Mouse (Mus musculus) spleen, adult 2 months (tissue): Measurements from ENCODE around the gene Cyb5rl. TPM values are rescaled to one million over a fixed set of nuclear protein-coding genes. Genes with fewer than 3 reads are reported as not detected.
"Not testable (repeated sequence)": the region's sequence is repeated elsewhere in the genome, so short reads cannot be mapped to it uniquely, and the experiment has no call there.

Experiments used
- DNase-seq, 2 experiments: peaks; one replicate each; pipeline versions ENCODE4 v3.0.0 to v3.0.0-alpha.2; 2012 to 2021; ENCODE audit warnings: low spot score in 2 of 2, low read depth in 1 of 2
- H3K27ac ChIP-seq: fragments of 200-500 bp; 2 replicates; pipeline ENCODE4 v1.5.1; 2012; ENCODE audit warnings: low read length, inconsistent platforms; ENCODE audit not compliant: insufficient read depth
- H3K27me3 ChIP-seq: fragments of 200-500 bp; 2 replicates; pipeline ENCODE4 v1.6.1; 2012; ENCODE audit warnings: mild to moderate bottlenecking, moderate library complexity, low read length, inconsistent platforms; ENCODE audit not compliant: control insufficient read depth, insufficient read depth
- H3K36me3 ChIP-seq: fragments of 200-500 bp; 2 replicates; pipeline ENCODE4 v1.6.1; 2012; ENCODE audit warnings: mild to moderate bottlenecking, low read length, inconsistent platforms; ENCODE audit not compliant: control insufficient read depth, insufficient read depth
- H3K4me1 ChIP-seq: fragments of 200-500 bp; 2 replicates; pipeline ENCODE4 v1.6.1; 2011; ENCODE audit warnings: inconsistent platforms; ENCODE audit not compliant: control insufficient read depth, insufficient read depth, insufficient read length
- H3K4me3 ChIP-seq: fragments of 200-500 bp; 2 replicates; pipeline ENCODE4 v1.5.1; 2011; ENCODE audit warnings: mild to moderate bottlenecking, inconsistent platforms; ENCODE audit not compliant: insufficient read depth, insufficient read length; ENCODE audit errors: extremely low read depth
- CTCF ChIP-seq: fragments of 200-500 bp; IDR thresholded peaks from 2 replicates; pipeline ENCODE4 v1.5.1; 2011; ENCODE audit warnings: mild to moderate bottlenecking, inconsistent platforms; ENCODE audit not compliant: insufficient read depth, insufficient read length, insufficient replicate concordance; ENCODE audit errors: extremely low read depth
- POLR2A ChIP-seq: fragments of 200-500 bp; IDR thresholded peaks from 2 replicates; pipeline ENCODE4 v1.6.1; 2011; ENCODE audit warnings: low read depth, low read length, inconsistent platforms
- WGBS: fragments of 180-500 bp; shearing (Covaris S2); methylation state at CpG from one replicate; pipeline ENCODE4 v1.1.7; 2018; 5-methylcytosine and 5-hydroxymethylcytosine counted together
- polyA plus RNA-seq: library from polyadenylated mRNA; depleted of rRNA; stranded (reverse); fragments of >200 nt; gene quantifications from 2 replicates; pipeline ENCODE4 v1.2.3, GENCODE M21; 2012

Cyb5rl gene
- polyA plus RNA-seq, 1 experiment, result 7.5 TPM

GRCm38 (mm10) chr4:107106777-107107176, 40.0 kb downstream of the Cyb5rl start:
- 88% methylated on average over 16 of the region's 16 CpGs for WGBS

GRCm38 (mm10) chr4:107108291-107108731, 41.5 kb downstream of the Cyb5rl start:
- 75% methylated on average over 13 of the region's 13 CpGs for WGBS
- H3K27me3 ChIP-seq, result no peaks in the 10 kb centered on the region
- H3K36me3 ChIP-seq, result no peaks in the 10 kb centered on the region
- DNase-seq, result no peak
- TF ChIP-seq CTCF, result no peak
- no peak for TF ChIP-seq POLR2A
- H3K4me1 ChIP-seq, result no peaks in the 10 kb centered on the region
- no peak overlapping the region for H3K27ac ChIP-seq
- H3K4me3 ChIP-seq, result no peak overlapping the region

More at GRCm38 (mm10) chr4:107106777-107107176, 40.0 kb downstream of the Cyb5rl start:
- TF ChIP-seq CTCF, result no peak
- no peak for TF ChIP-seq POLR2A
- H3K4me3 ChIP-seq, result no peak overlapping the region
- DNase-seq, result no peak
- H3K27ac ChIP-seq, result no peak overlapping the region
- H3K36me3 ChIP-seq, result no peaks in the 10 kb centered on the region
- no peaks in the 10 kb centered on the region for H3K27me3 ChIP-seq
- no peaks in the 10 kb centered on the region for H3K4me1 ChIP-seq

- whole genome bisulfite sequencing, result 95% methylated on average over 6 of the region's 6 CpGs
- H3K4me1 ChIP-seq, DNase-seq, H3K4me3 ChIP-seq, H3K27ac ChIP-seq, H3K27me3 ChIP-seq, H3K36me3 ChIP-seq: not testable (repeated sequence)
These were observed 42.4 kb downstream of the Cyb5rl start for GRCm38 (mm10) chr4:107109181-107109580.

- no peaks in the 10 kb centered on the region for H3K36me3 ChIP-seq
- no peak for TF ChIP-seq POLR2A
- TF ChIP-seq CTCF, result no peak
- H3K27me3 ChIP-seq, result no peaks in the 10 kb centered on the region
- no peak for DNase-seq
- H3K4me3 ChIP-seq, result no peak overlapping the region
- WGBS, result 85% methylated on average over 8 of the region's 8 CpGs
- H3K4me1 ChIP-seq, result no peaks in the 10 kb centered on the region
- no peak overlapping the region for H3K27ac ChIP-seq
These were observed 47.5 kb downstream of the Cyb5rl start for GRCm38 (mm10) chr4:107114278-107114677.

- Histone ChIP-seq H3K27me3 (no peaks in the 10 kb centered on the region), H3K36me3 (no peaks in the 10 kb centered on the region), H3K27ac (no peak overlapping the region), H3K4me1 (no peaks in the 10 kb centered on the region), H3K4me3 (no peak overlapping the region)
- WGBS, result 80% methylated on average over 2 of the region's 2 CpGs
- TF ChIP-seq POLR2A, result no peak
- TF ChIP-seq CTCF, result no peak
- DNase-seq, result no peak
These were observed 51.1 kb downstream of the Cyb5rl start for GRCm38 (mm10) chr4:107117741-107118385.

GRCm38 (mm10) chr4:107119056-107119455, 52.3 kb downstream of the Cyb5rl start:
- Histone ChIP-seq H3K27me3 (no peaks in the 10 kb centered on the region), H3K27ac (no peak overlapping the region), H3K4me1 (no peaks in the 10 kb centered on the region), H3K4me3 (no peak overlapping the region), H3K36me3 (no peaks in the 10 kb centered on the region)
- WGBS, result 74% methylated on average over 4 of the region's 4 CpGs
- no peak for DNase-seq
- TF ChIP-seq CTCF (no peak), POLR2A (no peak)

GRCm38 (mm10) chr4:107120676-107121075, 53.9 kb downstream of the Cyb5rl start:
- TF ChIP-seq POLR2A, result no peak
- TF ChIP-seq CTCF, result no peak
- no peak for DNase-seq
- Histone ChIP-seq H3K4me1 (no peaks in the 10 kb centered on the region), H3K27ac (no peak overlapping the region), H3K27me3 (no peaks in the 10 kb centered on the region), H3K36me3 (no peaks in the 10 kb centered on the region), H3K4me3 (no peak overlapping the region)
- 93% methylated on average over 6 of the region's 6 CpGs for WGBS
